Mouse (Mus musculus): ENCODE data around the gene Slc34a3.

The Slc34a3 gene

DNA sequence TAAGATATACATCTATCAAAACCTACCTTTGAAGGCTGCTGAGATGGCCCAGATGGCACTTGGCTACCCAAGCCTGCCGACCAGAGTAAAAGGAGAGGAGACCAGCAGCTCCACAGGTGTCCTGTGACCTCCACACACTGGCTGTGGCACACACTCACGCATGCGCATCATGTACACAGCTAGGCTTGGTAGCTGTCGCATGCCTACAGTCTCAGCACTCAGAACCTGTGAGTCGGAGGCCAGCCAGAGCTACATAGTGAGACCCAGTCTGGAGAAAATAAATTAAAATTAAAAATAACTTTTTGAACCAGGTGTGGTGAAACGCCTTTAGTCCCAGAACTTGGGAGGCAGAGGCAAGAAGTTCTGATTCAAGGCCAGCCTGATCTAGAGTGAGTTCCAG is 46.3 kb downstream of the Slc34a3 start:
- DNase-seq: no peak

DNA sequence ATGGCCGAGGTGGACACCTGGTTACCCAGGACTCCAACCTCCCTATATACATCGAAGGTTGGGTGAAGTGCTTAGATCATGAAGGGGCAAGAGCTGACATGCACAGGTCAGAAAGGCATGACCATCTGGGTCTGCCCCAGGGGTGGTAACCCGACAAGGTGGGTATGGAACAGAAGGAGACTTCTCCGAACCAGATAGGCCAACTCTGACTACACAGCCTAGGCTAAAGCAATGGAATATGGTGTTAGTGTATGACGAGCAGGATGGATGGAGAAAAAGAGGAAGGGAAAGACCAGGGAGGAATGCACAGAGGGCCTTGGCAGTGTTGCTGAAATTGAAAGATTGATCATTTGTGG is 47.6 kb downstream of the Slc34a3 start:
- no peak for DNase-seq

DNA sequence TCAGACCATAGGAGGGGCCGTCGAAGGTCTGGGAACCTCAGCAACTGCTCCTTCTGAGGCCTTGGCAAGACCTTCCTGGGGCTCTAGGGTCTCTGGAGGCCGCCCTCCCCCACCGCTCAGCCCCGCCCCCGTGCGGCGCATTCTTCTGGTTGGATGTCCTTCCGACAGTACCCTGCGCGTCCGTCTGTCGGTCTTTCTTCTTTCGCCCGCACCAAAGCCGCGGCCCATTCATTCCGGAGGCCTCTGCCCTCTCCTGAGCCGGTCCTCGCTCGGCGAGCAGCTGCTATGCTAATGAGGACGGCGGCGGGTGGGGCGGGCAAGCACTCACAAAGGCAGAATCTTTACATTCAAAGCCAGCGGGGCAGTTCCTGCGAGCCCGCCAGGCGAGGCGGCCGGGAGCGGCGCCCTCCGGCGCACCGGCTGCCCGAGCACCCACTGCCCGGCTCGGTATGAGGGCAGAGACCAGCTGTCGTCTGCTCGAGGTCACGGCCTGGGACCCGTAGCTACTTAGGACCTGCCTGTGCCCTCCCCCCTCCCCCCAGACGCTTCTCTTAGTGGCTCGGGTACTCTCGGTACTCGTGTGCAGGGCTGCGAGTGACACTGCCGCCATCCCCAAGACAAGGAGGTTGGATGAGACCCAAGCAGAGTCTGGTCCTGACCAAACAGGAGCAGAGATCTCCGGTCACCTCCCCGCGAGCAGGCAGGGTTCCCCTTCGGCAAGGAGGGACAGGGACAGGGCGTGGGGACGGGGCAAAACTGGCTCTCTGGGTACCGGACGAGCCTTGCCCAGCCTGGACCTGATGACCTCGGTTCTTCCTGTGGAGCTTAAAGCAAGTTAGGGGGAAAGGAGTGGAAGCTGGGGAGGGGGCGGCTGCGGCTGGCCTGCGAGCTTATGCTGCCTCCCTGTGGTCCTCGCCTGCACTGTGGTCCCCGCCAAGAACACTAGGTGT is 48.3 kb downstream of the Slc34a3 start:
- DNase-seq: no peak

DNA sequence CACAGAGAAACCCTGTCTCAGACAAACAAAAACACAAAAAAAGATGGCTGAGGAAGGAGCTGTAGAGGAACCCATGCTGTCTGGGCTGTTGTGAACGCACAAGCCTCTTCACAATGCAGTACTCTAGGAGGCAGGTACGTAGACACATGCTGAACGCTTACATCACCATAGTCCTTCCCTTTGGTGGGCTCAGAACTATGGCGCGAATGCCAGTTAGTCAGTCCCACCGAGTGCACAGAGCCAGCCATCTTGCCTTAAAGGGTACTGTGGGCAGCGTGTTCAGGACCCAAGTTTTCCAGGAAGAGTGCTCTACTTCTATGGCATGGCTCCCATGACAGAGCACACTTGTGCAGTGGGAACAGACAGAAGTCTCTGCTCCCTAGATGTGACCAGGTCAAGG is 49.7 kb downstream of the Slc34a3 start:
- no peak for DNase-seq

DNA sequence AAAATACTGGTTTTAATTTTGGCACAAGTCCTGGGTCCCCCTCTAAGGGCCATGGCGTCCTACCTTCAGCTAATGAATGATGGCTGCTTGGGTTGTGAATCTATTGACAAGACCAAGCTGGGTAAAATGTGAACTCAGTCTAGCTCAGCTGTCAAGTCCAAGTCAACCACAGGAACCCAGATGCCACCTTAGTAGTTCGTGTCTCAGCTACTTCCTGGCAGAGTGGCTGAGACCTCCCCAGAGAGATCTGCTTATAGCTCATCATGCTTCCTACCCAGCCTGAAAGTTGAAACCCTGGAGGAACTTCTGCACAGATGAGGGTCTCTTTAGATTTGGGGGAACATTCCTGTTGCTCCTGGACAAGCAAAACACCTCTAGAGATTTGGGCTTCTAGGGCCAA is 50.8 kb downstream of the Slc34a3 start:
- DNase-seq: no peak

DNA sequence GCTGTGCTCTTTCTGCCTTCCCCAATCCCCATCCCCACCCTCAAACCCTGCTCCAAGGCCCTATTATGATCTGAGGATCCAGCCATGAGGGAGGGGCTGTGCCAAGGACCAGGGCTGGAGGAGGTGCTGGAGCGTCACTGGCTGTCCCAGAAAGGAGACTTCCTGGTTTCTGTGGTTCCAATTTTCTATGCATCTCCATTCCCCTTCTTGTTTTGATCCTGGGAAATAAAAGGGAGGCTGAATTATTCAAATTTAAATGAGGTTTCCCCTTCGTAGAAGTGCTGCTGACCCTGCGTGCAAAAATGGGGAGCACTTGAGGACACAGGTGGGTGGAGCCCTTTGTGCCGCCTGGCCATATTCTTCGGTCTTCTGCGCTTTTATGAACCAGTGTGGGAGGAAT is 51.5 kb downstream of the Slc34a3 start:
- no peak for DNase-seq

DNA sequence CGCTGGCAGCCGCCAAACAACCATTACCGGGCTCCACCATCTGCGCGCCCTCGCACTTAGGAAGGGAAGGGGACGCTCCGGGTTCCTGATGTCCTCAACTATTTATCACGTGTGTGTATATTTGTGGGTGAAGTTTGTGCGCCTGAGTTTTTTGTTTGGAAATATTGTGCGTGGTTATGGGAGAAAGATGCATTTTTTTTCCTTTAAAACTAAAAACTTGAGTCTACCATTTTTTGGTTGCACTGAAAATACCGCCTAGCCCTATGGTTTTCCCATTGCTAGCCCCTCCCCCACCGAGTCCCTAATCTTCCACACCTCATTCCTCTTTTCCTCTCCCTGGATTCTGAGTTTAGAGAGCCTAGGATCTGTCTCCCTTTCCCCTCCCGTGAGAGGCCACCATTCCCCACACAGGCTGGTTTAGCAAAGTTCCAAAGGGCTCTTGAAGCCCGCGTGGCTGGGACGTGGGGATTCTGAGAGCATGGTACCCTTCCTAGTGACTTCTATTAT is 52.2 kb downstream of the Slc34a3 start:
- DNase-seq: no peak

DNA sequence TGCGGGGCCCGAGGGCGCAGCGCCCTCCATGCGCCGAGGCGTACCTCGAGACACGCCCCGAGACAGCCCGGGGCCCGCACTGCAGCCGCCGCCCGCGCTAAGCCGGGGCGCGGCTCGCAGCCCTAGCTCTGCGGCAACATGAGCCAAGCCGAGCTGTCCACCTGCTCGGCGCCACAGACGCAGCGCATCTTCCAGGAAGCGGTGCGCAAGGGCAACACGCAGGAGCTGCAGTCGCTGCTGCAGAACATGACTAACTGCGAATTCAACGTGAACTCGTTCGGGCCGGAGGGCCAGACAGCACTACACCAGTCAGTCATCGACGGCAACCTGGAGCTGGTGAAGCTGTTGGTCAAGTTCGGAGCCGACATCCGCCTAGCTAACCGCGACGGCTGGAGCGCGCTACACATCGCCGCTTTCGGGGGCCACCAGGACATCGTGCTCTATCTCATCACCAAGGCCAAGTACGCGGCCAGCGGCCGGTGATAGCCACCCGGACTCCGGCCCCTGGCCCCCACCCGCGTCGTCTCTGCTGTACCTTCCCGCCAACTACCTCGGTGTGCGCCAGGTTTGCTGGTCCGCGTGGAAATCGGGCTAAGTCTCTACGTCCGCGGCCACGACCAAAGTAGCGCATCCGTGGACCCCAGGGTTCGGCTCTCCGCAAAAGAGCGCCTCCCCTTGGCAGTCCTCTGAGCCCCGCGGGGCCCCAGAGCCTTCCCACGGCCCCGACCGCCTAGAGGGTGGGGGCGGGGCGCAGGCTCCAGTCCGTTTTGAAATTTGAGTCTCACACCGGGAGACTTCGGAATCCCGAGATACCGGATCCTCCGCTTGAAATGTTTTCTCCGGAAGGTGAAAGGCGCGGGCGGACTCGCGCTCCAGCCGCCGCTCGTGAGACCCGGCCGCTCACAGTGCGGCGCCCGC is 52.9 kb downstream of the Slc34a3 start:
- DNase-seq: no peak

DNA sequence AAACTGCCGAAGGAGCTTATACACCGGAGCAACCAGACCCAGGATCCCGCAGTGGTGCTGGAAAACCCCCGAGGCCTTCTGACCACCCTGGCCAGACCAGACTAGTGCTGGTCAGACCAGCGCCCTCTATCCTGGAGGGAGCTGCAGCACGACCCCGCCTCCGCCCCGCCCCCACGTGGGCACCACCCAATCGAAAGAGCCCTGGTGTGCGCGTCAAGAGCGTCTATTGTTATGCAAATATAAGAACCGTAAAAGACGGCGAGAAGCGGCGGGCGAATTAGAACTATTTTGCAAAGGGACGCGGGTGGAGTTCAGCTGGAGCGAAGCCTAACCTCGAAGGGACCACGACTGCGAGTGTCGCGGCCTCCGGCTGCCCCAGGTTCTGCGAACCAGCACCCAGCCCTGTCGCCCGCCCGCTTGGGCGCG is 53.7 kb downstream of the Slc34a3 start, which contains the start of gene Nrarp:
TSS of gene Nrarp (plus strand) at position 281 of the 426 bp plus-strand sequence.
- DNase-seq: peak; percentile 86

DNA sequence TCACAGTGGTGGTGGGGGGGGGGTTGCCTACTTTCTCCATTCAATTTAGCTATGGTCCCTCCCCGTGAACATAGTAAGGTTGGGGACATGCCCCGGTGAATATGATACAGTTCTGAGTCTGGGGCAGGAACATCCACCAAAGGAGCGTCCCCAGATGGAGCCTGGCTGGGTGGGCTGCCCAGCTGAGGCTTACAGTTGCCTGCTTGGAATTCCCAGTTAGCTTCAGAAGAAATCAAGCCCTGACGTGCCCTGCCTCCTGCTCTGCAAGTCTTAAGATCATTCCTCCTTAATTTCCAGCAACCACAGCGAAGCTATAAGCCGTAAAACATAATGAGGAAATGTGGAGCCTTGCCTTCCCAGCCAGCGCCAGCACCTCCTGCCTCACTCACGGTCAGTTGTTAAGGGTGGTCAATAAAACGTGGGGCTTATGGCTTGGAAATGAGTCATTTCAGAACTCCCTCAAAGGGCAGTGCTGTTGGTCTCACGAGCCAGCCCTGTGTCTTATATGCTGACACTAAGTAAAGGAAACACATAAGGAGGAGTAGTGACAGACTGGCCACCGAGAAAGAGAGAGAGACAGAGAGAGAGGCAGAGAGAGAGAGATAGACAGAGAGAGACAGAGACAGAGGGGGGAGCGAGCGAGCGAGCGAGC is 54.5 kb downstream of the Slc34a3 start:
- no peak for DNase-seq
